Mouse (Mus musculus): Measurements from ENCODE around the gene Rab2b.

- no peak for TF ChIP-seq CTCF (IDR thresholded peaks at IDR 0.05; ENCODE audit: control insufficient read depth, insufficient read depth, insufficient read length)
- TF ChIP-seq MAX (IDR thresholded peaks at IDR 0.05) = no peak
- TF ChIP-seq USF1 (IDR thresholded peaks at IDR 0.05; ENCODE audit: low read depth) = no peak
- no peak for TF ChIP-seq CEBPB (IDR thresholded peaks at IDR 0.05; ENCODE audit: low read depth)
Measured at GRCm38 (mm10) chr14:52327375-52327901, 48.1 kb upstream of the Rab2b start.
